Mouse (Mus musculus) CD4-positive, CD25-positive, alpha-beta regulatory T cell, adult 2 months (primary cell): ENCODE results near the gene Ascc1.

Experiments used
- DNase-seq: peaks from one replicate; pipeline ENCODE4 v3.0.0-alpha.2; 2012; ENCODE audit warnings: low read depth, low spot score

The Ascc1 gene

GRCm38 (mm10) chr10:60077736-60078560, 75.3 kb downstream of the Ascc1 start:
- DNase-seq, result peak; percentile 16

- DNase-seq, result no peak
These were observed 75.9 kb downstream of the Ascc1 start for GRCm38 (mm10) chr10:60078561-60078917.

- DNase-seq, result no peak
These were observed 77.6 kb downstream of the Ascc1 start for GRCm38 (mm10) chr10:60080171-60080570.

- peak; percentile 40 for DNase-seq
These were observed 78.0 kb downstream of the Ascc1 start for GRCm38 (mm10) chr10:60080601-60080981.

GRCm38 (mm10) chr10:60080982-60081825, 78.6 kb downstream of the Ascc1 start:
- peak; percentile 77 for DNase-seq

- peak; percentile 44 for DNase-seq
These were observed 79.3 kb downstream of the Ascc1 start for GRCm38 (mm10) chr10:60081905-60082304.

GRCm38 (mm10) chr10:60084065-60084464, 81.5 kb downstream of the Ascc1 start:
- no peak for DNase-seq

GRCm38 (mm10) chr10:60092311-60092710, 89.7 kb downstream of the Ascc1 start:
- no peak for DNase-seq

GRCm38 (mm10) chr10:60093751-60094150, 91.1 kb downstream of the Ascc1 start:
- DNase-seq, result no peak

GRCm38 (mm10) chr10:60095558-60095957, 93.0 kb downstream of the Ascc1 start:
- DNase-seq, result no peak

- no peak for DNase-seq
These were observed 93.7 kb downstream of the Ascc1 start for GRCm38 (mm10) chr10:60096302-60096701.

GRCm38 (mm10) chr10:60097146-60097545, 94.5 kb downstream of the Ascc1 start:
- DNase-seq, result no peak

GRCm38 (mm10) chr10:60097774-60098173, 95.2 kb downstream of the Ascc1 start:
- no peak for DNase-seq

- no peak for DNase-seq
These were observed 103.0 kb downstream of the Ascc1 start for GRCm38 (mm10) chr10:60105391-60106145.

GRCm38 (mm10) chr10:60106146-60106530, 103.5 kb downstream of the Ascc1 start, which contains the start of gene Spock2:
TSS of gene Spock2 (plus strand) at chr10:60106219.
- DNase-seq, result peak; percentile 72

GRCm38 (mm10) chr10:60106531-60107186, 104.1 kb downstream of the Ascc1 start:
- DNase-seq, result peak; percentile 63

GRCm38 (mm10) chr10:60107448-60107847, 104.8 kb downstream of the Ascc1 start:
- peak; percentile 56 for DNase-seq

- DNase-seq, result no peak
These were observed 105.9 kb downstream of the Ascc1 start for GRCm38 (mm10) chr10:60108321-60109111.

- DNase-seq, result no peak
These were observed 106.7 kb downstream of the Ascc1 start for GRCm38 (mm10) chr10:60109336-60109735.

GRCm38 (mm10) chr10:60109989-60110388, 107.4 kb downstream of the Ascc1 start:
- no peak for DNase-seq
